Mouse (Mus musculus): ENCODE results near the gene Zfp42. TPM values are rescaled to one million over a fixed set of nuclear protein-coding genes. Genes with fewer than 3 reads are reported as not detected.

Zfp42 gene
- total RNA-seq (2023; ENCODE audit: inconsistent age), result not detected in 4 replicates

GRCm38 (mm10) chr8:43306896-43307295 lies at the start of gene Zfp42:
Zfp42 (minus strand) TSS chr8:43306980.

Other genes with a start within 250 kb of the Zfp42 start
- not detected in 4 replicates for gene Triml1, start 165.5 kb downstream of the Zfp42 start, total RNA-seq (2023; ENCODE audit: inconsistent age)
- not detected in 4 replicates for gene Triml2, start 126.4 kb downstream of the Zfp42 start, total RNA-seq (2023; ENCODE audit: inconsistent age)
- not detected in 4 replicates for gene Adam26b, start 221.1 kb upstream of the Zfp42 start, total RNA-seq (2023; ENCODE audit: inconsistent age)

Data from B cell, adult (primary cell).